Mouse (Mus musculus) yolk sac, embryonic 10.5 days (tissue): ENCODE data around the gene Cuedc2.

Experiments used
- DNase-seq: peaks from one replicate; pipeline ENCODE4 v3.0.0-alpha.2; 2017; ENCODE audit warnings: low spot score

Gene Cuedc2

DNA sequence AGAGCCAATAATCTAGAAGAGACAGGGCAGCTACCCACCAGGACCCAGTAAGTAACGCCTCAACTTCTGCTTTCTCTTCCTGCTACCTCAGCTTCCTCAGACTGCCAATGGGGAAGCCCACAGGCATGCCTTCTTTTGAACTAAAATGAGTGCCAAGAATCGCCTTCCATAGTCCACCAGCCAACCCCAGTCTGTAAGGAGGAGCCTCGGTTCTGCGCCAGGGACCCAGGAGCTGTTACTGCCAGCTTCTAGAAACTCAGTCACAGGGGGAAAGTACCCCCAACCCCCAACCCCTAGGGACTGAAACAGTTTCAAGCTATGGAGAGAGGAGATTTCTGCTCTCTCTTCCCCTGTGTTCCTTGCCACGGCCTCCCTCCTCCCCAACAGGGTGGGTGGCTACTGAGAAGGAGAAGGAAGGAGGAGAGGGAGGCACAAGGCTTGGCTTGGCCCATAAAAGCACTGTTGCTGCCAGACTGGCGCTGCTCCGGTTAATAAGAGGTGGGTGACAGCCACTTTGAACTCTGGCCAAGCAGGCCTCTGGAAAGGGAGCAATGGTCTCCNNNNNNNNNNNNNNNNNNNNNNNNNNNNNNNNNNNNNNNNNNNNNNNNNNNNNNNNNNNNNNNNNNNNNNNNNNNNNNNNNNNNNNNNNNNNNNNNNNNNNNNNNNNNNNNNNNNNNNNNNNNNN lies 927 bp upstream of the Cuedc2 start:
- no peak for DNase-seq

DNA sequence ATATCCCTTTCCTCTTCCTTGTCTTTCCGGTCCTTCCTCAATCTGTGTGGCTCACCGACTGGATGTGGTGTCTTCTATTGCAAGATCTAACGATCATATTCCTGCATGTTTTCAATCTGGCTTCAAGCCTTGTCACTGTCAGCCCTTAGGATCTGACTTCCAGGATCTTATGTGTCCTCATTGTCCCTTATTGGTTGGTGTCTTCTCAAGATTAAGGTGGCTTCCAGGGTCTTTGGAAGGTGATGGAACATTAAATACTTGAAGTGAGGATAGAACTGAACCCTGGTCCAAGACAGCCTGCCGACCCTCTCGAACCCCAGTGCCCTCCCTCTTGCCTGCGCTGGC lies 412 bp upstream of the Cuedc2 start:
- DNase-seq, result no peak

- no peak for DNase-seq
These were observed 677 bp downstream of the Cuedc2 start for GRCm38 (mm10) chr19:46337719-46338330.

DNA sequence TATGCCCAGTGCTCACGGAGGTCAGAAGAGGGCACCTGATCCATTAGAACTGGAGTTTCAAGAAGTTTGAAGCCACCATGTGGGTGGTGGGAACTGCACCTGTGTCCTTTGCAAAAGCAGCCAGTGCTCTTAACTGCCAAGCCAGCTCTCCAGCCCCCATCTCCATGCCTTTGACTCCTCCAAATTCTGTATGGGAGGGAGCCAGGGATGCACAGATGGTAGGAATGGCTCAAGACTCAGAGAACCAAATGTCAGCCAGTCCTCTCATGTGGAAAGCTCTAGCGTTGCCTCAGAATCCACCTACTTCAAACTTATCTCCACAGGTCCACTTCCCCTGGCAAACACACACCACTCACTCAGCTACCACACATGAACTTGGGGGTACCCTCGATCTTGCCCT lies 4.6 kb downstream of the Cuedc2 start:
- DNase-seq, result no peak

GRCm38 (mm10) chr19:46332721-46333339 lies 5.7 kb downstream of the Cuedc2 start:
- no peak for DNase-seq

DNA sequence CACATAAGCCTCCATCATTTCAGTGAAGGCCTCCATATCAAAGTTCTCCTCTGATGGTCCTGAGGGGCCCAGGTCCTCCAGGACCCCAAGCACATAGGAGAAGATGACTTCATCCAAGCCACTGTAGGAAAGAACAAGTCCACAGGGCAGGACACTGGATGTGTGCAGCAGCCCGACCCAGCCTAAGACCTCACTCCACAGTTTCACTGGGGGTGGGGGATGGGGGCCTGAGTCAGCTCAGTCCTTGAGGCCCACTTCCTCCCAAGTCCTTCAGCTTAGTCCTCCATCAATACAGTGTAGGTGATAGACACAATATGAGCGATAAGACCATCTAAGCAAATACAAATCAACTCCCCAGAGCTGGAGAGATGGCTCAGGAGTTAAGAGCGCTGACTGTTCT lies 6.6 kb downstream of the Cuedc2 start:
- DNase-seq, result no peak

- no peak for DNase-seq
These were observed 7.2 kb downstream of the Cuedc2 start for GRCm38 (mm10) chr19:46331326-46331725.

GRCm38 (mm10) chr19:46330696-46331095 lies 7.8 kb downstream of the Cuedc2 start:
- no peak for DNase-seq

- DNase-seq, result peak; percentile 70
These were observed 8.6 kb downstream of the Cuedc2 start for GRCm38 (mm10) chr19:46329951-46330350.

GRCm38 (mm10) chr19:46329031-46329641 lies 9.4 kb downstream of the Cuedc2 start:
- DNase-seq, result no peak

DNA sequence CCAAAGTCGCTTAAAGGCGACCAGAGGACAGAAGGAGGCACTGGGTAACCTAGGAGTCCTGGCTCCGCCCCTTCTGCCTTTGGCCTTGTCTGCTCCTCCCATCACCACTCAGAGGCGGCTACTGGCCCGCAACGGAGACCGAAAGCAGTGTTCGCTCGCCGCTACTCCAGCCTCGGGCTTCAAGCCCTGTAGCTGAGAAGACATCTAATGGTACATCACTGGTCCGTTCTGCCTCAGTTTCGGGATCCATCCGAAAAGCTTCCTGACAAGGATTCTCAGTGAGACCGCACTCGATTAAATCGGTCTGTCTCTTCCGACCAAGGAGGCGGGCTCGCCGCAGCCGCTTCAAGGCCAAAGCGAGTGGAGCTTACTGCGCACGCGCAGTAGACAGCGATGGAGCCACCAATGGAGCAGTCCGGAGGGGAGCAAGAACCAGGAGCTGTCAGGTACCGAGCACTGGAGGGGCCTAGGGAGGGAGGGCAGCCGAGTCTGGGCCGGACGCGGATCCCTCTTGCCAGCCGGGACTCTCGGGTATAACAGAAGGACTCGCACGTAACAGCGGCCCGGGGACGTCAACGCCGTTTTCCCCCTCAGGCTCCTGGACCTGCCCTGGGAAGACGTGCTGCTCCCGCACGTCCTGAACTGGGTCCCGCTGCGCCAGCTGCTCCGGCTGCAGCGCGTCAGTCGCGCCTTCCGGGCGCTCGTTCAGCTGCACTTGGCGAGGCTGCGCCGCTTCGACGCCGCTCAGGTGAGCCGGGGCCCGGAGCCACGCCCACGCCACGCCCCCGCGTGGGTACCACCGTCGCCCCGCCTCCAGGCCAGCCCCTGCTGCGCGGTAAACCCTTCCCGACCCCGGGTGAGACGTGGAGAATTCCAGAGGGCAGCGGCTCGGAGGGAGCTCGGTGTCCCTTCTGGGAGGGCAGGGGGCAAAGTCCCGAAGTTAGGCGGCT lies 10.1 kb downstream of the Cuedc2 start, which contains the start of gene Fbxl15:
Gene Fbxl15, plus strand, starts transcription at position 104 of the 950 bp plus-strand sequence.
- peak; percentile 94 for DNase-seq

- no peak for DNase-seq
These were observed 10.9 kb downstream of the Cuedc2 start for GRCm38 (mm10) chr19:46327531-46328064.

GRCm38 (mm10) chr19:46326756-46327305 lies 11.7 kb downstream of the Cuedc2 start, which contains the start of gene Psd:
Gene Psd (minus strand): TSS chr19:46327156.
- DNase-seq, result peak; percentile 32

DNA sequence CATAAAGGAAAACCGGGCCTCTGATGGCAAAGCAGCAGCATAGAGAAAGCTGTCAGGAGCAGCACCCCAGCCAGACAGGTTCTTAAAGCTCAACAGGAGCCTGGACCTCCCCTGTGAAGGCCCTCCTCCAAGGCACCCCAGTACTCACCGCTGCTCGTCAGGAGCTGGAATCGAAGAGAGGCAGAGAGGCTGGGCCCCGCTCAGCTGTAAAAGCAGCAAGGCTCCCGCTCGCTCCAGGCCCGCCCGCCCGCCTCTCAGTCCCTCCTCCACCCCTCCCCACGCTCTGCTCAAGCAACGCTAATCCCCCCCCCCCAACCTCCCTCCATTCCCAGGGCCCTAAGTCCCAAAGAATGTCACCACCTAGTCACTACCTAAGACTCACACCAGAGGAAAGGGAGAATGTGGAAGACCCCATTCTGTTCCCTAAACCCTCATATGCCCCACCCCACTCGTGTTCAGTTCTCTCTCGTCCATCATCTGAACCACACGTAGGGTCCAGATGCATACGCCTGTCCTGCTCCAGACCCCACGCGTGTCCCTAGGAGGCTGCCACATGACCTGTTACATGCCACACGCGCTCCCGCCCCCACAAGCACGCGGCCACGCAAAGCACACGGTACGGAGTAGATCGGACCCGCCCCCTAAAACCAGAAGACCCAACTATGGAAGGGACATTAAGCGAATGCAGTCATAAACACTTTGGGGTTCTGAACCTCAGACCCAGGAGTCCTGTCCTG lies 12.3 kb downstream of the Cuedc2 start:
- no peak for DNase-seq

GRCm38 (mm10) chr19:46324918-46325317 lies 13.6 kb downstream of the Cuedc2 start:
- DNase-seq, result no peak

DNA sequence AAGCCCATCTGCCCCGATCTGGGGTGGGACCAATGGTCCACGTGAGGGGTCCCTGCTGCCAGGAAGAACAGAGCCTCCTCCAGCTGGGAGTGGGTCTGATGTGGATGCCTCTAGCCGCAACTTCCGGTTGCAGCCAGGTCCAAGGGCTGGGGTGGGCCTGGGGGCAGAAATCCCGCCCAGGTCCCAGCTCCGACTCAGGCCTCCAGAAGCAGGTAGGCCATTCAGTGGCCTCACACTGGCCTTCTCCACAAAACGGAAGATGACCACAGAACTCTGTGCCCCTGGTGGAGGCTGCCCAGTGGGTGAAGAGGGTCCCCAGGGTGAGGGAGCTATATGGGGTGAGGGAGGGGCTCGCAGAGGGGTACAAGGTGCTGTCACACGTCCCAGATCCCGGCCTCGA lies 14.1 kb downstream of the Cuedc2 start:
- DNase-seq, result no peak

DNA sequence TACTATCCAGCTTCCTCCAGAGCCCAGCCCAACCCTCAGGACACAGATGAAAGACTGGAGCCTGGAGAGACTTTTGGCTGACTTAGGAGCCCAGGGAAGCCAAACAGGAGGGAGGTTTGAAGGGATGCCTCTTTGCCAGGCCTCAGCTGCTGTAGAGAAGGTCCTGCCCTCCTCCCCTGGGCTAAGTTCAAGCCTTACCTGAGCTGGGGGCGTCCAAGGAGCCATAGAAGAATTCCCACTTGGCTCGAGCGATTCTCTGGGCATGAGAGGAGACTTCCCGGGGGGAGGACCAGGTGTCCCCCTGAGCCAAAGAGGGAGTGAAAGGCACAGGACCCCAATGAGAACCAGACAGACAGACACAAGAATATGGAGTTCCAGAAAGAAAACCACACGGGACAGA lies 14.8 kb downstream of the Cuedc2 start:
- DNase-seq, result no peak

DNA sequence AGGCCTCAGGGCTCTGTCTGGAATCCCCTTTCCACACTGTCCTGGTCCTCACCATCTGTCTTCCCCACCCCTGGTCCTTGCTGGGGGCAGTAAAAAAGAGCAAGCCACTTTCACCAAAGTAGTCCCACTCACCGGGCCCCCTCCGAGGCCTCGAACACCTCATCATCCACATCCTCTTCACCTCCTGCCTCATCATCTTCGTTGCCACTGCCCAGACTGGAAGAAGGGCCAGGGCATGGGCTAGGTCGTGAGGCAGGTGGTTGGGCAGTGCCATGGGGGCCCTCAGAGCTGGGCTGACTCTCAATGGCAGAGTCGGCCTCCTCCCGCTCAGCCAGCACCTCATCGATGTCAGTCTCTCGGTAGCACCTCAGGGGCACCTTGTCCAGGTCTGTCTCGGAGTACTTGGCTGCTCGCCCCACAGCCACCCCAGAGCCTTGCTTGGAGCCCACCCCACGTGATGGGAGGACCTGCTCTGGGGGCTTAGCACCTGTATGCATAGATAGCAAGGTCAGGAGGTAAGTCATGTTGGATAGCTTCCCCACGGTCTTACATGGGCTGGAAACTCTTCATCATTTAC lies 15.4 kb downstream of the Cuedc2 start:
- DNase-seq, result no peak

GRCm38 (mm10) chr19:46322144-46322995 lies 16.1 kb downstream of the Cuedc2 start:
- DNase-seq, result no peak
